Mouse (Mus musculus) neural tube, embryonic 14.5 days (tissue): ENCODE measurements at regions not wholly inside any gene's neighbourhood (a gene's known extent, or its start where the extent isn't known, plus 50 kb on each side); places are given as distances from the start of the nearest gene placed in this dataset.

Experiments used
- ATAC-seq: fragments of 200-750 bp; cut with Nextera tagmentation; 2 replicates; pipeline ENCODE4 v1.8.0; 2017; ENCODE audit warnings: low read depth, mild to moderate bottlenecking, moderate TSS enrichment, moderate library complexity
- H3K27ac ChIP-seq: fragments of 300-500 bp; sonication (generic); 2 replicates; pipeline ENCODE4 v1.5.1; 2014; ENCODE audit warnings: low read depth, mild to moderate bottlenecking, control low read depth, low read length, moderate library complexity, mixed read lengths
- H3K27me3 ChIP-seq: fragments of 300-500 bp; sonication (generic); 2 replicates; pipeline ENCODE4 v1.6.1; 2014; ENCODE audit warnings: low read length; ENCODE audit not compliant: control insufficient read depth, insufficient read depth
- H3K36me3 ChIP-seq: fragments of 300-500 bp; sonication (generic); 2 replicates; pipeline ENCODE4 v1.6.1; 2014; ENCODE audit warnings: low read length, mixed read lengths; ENCODE audit not compliant: control insufficient read depth, insufficient read depth
- H3K4me1 ChIP-seq: fragments of 300-500 bp; sonication (generic); 2 replicates; pipeline ENCODE4 v1.6.1; 2014; ENCODE audit warnings: low read length; ENCODE audit not compliant: control insufficient read depth, insufficient read depth
- H3K4me2 ChIP-seq: fragments of 300-500 bp; sonication (generic); 2 replicates; pipeline ENCODE4 v1.6.1; 2014; ENCODE audit warnings: mild to moderate bottlenecking, low read depth, low read length, control low read depth
- H3K4me3 ChIP-seq: fragments of 300-500 bp; sonication (generic); 2 replicates; pipeline ENCODE4 v1.5.1; 2014; ENCODE audit warnings: low read depth, low read length, control low read depth, mixed read lengths
- H3K9ac ChIP-seq: fragments of 300-500 bp; sonication (generic); replicated peaks from 2 replicates; pipeline ENCODE4 v1.6.1; 2014; ENCODE audit warnings: low read depth, mild to moderate bottlenecking, control low read depth, low read length, mixed read lengths
- H3K9me3 ChIP-seq: fragments of 300-500 bp; sonication (generic); 2 replicates; pipeline ENCODE4 v1.6.1; 2016; ENCODE audit warnings: low read length; ENCODE audit not compliant: control insufficient read depth
- WGBS: fragments of 180-500 bp; shearing (Covaris S2); extraction: QIAGEN DNeasy Blood & Tissue Kit; methylation state at CpG from one replicate; pipeline ENCODE4 v1.1.7; 2014; 5-methylcytosine and 5-hydroxymethylcytosine counted together

GRCm38 (mm10) chr3:42233756-42234155 is 491.3 kb downstream of the D3Ertd751e start:
- no peak overlapping the region for H3K9ac ChIP-seq
- no peaks in the 10 kb centered on the region for H3K36me3 ChIP-seq
- no peak overlapping the region for H3K4me2 ChIP-seq
- H3K27me3 ChIP-seq, result no peaks in the 10 kb centered on the region
- no peak for ATAC-seq
- no peak overlapping the region for H3K4me3 ChIP-seq
- no peak overlapping the region for H3K27ac ChIP-seq
- WGBS, result 75% methylated on average over 3 of the region's 3 CpGs
- H3K9me3 ChIP-seq, result no peaks in the 10 kb centered on the region
- no peaks in the 10 kb centered on the region for H3K4me1 ChIP-seq

GRCm38 (mm10) chr3:42235515-42235914 is 493.1 kb downstream of the D3Ertd751e start:
- Histone ChIP-seq H3K4me1 (no peaks in the 10 kb centered on the region), H3K4me2 (no peak overlapping the region), H3K9ac (no peak overlapping the region), H3K4me3 (no peak overlapping the region), H3K36me3 (no peaks in the 10 kb centered on the region), H3K27me3 (no peaks in the 10 kb centered on the region), H3K27ac (no peak overlapping the region), H3K9me3 (no peaks in the 10 kb centered on the region)
- ATAC-seq, result no peak
- 75% methylated on average over 1 of the region's 1 CpGs for WGBS
